Mouse (Mus musculus) forebrain, embryonic 10.5 days (tissue): ENCODE measurements around the gene Mdfic. TPM values are rescaled to one million over a fixed set of nuclear protein-coding genes. Genes with fewer than 3 reads are reported as not detected.

Experiments
- DNase-seq: peaks from one replicate; pipeline ENCODE4 v3.0.0-alpha.2; 2017; ENCODE audit warnings: low spot score; ENCODE audit errors: extremely low spot score
- H3K27ac ChIP-seq: fragments of 300-500 bp; sonication (generic); 2 replicates; pipeline ENCODE4 v1.5.1; 2016; ENCODE audit warnings: mild to moderate bottlenecking
- H3K27me3 ChIP-seq: fragments of 300-500 bp; sonication (generic); 2 replicates; pipeline ENCODE4 v1.6.1; 2016; ENCODE audit warnings: mild to moderate bottlenecking; ENCODE audit not compliant: poor library complexity, severe bottlenecking
- H3K36me3 ChIP-seq: fragments of 300-500 bp; sonication (generic); replicated peaks from 2 replicates; pipeline ENCODE4 v1.6.1; 2016; ENCODE audit warnings: mild to moderate bottlenecking, moderate library complexity
- H3K4me1 ChIP-seq: fragments of 300-500 bp; sonication (generic); 2 replicates; pipeline ENCODE4 v1.6.1; 2016
- H3K4me3 ChIP-seq: fragments of 300-500 bp; sonication (generic); 2 replicates; pipeline ENCODE4 v1.5.1; 2016; ENCODE audit warnings: mild to moderate bottlenecking, moderate library complexity
- H3K9me3 ChIP-seq: fragments of 300-500 bp; sonication (generic); 2 replicates; pipeline ENCODE4 v1.6.1; 2016; ENCODE audit warnings: mild to moderate bottlenecking, moderate library complexity
- WGBS: fragments of 180-500 bp; shearing (Covaris S2); methylation state at CpG from one replicate; pipeline ENCODE4 v1.1.7; 2016; 5-methylcytosine and 5-hydroxymethylcytosine counted together
- polyA plus RNA-seq: library from polyadenylated mRNA; unstranded; fragments of >200 nt; fragmentation: Nextera tagmentation; extraction: Ambion mirVana; gene quantifications from 2 replicates; pipeline ENCODE4 v1.2.1, GENCODE M21; 2016

The Mdfic gene
- polyA plus RNA-seq, 1 experiment from 2014 or later = 3.3 TPM

GRCm38 (mm10) chr6:15840429-15840828, 120.0 kb downstream of the Mdfic start:
- Histone ChIP-seq H3K27me3 (no peaks in the 10 kb centered on the region), H3K4me3 (no peak overlapping the region), H3K36me3 (no peaks in the 10 kb centered on the region), H3K9me3 (no peaks in the 10 kb centered on the region), H3K27ac (no peak overlapping the region), H3K4me1 (no peaks in the 10 kb centered on the region)
- WGBS = 90% methylated on average over 2 of the region's 2 CpGs
- DNase-seq = no peak

- WGBS = 86% methylated on average over 5 of the region's 5 CpGs
- DNase-seq = no peak
- no peak overlapping the region for H3K4me3 ChIP-seq
- H3K36me3 ChIP-seq = no peaks in the 10 kb centered on the region
- no peaks in the 10 kb centered on the region for H3K4me1 ChIP-seq
- no peaks in the 10 kb centered on the region for H3K27me3 ChIP-seq
- no peak overlapping the region for H3K27ac ChIP-seq
- H3K9me3 ChIP-seq = no peaks in the 10 kb centered on the region
Measured at GRCm38 (mm10) chr6:15841476-15842209, 121.2 kb downstream of the Mdfic start.

- H3K36me3 ChIP-seq = no peaks in the 10 kb centered on the region
- no peak overlapping the region for H3K4me3 ChIP-seq
- H3K4me1 ChIP-seq = no peaks in the 10 kb centered on the region
- 92% methylated on average over 3 of the region's 3 CpGs for WGBS
- no peak for DNase-seq
- H3K27me3 ChIP-seq = no peaks in the 10 kb centered on the region
- no peak overlapping the region for H3K27ac ChIP-seq
- H3K9me3 ChIP-seq = no peaks in the 10 kb centered on the region
Measured at GRCm38 (mm10) chr6:15843295-15843694, 122.8 kb downstream of the Mdfic start.

GRCm38 (mm10) chr6:15845711-15846342, 125.4 kb downstream of the Mdfic start:
- Histone ChIP-seq H3K9me3 (no peaks in the 10 kb centered on the region), H3K4me3 (no peak overlapping the region), H3K27me3 (no peaks in the 10 kb centered on the region), H3K4me1 (no peaks in the 10 kb centered on the region), H3K27ac (no peak overlapping the region), H3K36me3 (no peaks in the 10 kb centered on the region)
- DNase-seq = no peak
- 82% methylated on average over 2 of the region's 2 CpGs for WGBS
